Comparison of ENCODE assay signal across 37 mouse cellular contexts in the genomic region with DNA sequence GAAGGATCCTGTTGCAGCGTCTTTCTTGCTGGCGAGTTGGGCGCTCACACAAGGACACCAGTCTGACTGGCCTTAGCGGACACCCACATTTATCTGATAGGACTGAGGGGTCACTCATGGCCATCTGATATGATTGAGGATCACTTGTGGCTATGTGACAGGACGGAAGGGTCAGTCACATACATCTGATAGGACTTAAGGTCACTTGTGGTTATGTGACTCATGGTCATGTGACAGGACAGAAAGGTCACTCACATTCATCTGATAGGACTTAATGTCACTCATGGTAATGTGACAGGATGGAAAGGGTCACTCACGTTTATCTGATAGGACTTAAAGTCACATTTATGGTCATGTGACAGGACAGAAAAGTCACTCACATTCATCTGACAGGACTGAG. TPM values are rescaled to one million over a fixed set of nuclear protein-coding genes. Genes with fewer than 3 reads are reported as not detected.
"Had no signal": no experiment of that assay in that cellular context is flagged by ENCODE, and none has a peak within 500 bp of the region (broad histone marks: within the 10 kb centered on the region; RNA-seq: fewer than 3 reads in every experiment).

No protein-coding gene starts in this region.

- H3K36me3 ChIP-seq: heart, embryonic 10.5 days; heart, embryonic 12.5 days; hindbrain, embryonic 10.5 days; hindbrain, embryonic 12.5 days; intestine, embryonic 15.5 days; kidney, embryonic 15.5 days; limb, embryonic 13.5 days; limb, embryonic 15.5 days; liver, embryonic 12.5 days had no signal

- H3K4me3 ChIP-seq: heart, embryonic 10.5 days; heart, embryonic 12.5 days; hindbrain, embryonic 10.5 days; hindbrain, embryonic 12.5 days; intestine, embryonic 15.5 days; kidney, embryonic 15.5 days; limb, embryonic 13.5 days; limb, embryonic 15.5 days; liver, embryonic 12.5 days had no signal

- ATAC-seq: hindbrain, embryonic 16.5 days; inflammation-experienced regulatory T-cells, adult 6 months; intestine, embryonic 15.5 days; intestine, postnatal 0 days; liver, embryonic 12.5 days had no signal

- DNase-seq: gastrocnemius, postnatal 10 days; gastrocnemius, postnatal 25 days; heart, adult 18-20 months; heart, postnatal 4 days; kidney, postnatal 14 days; layer of hippocampus, adult 9-11 months; layer of hippocampus, postnatal 36 days; left cerebral cortex, postnatal 4 days; lung, adult 18-20 months had no signal

- H3K27me3 ChIP-seq: hindbrain, embryonic 12.5 days; intestine, embryonic 15.5 days; kidney, embryonic 15.5 days; limb, embryonic 13.5 days; limb, embryonic 15.5 days had no signal

- H3K9me3 ChIP-seq: heart, embryonic 10.5 days; hindbrain, embryonic 10.5 days; hindbrain, embryonic 12.5 days; intestine, embryonic 15.5 days; kidney, embryonic 15.5 days; limb, embryonic 13.5 days; limb, embryonic 15.5 days; liver, embryonic 12.5 days had no signal

- H3K9ac ChIP-seq: heart, embryonic 12.5 days; hindbrain, embryonic 12.5 days; hindbrain, embryonic 14.5 days; intestine, embryonic 15.5 days; kidney, embryonic 15.5 days; limb, embryonic 13.5 days; limb, embryonic 15.5 days; liver, embryonic 12.5 days; liver, embryonic 14.5 days had no signal

- H3K4me1 ChIP-seq: heart, embryonic 10.5 days; heart, embryonic 12.5 days; hindbrain, embryonic 10.5 days; hindbrain, embryonic 12.5 days; intestine, embryonic 15.5 days; kidney, embryonic 15.5 days; limb, embryonic 13.5 days; limb, embryonic 15.5 days had no signal

- H3K4me2 ChIP-seq: heart, embryonic 12.5 days; hindbrain, embryonic 12.5 days; hindbrain, embryonic 14.5 days; intestine, embryonic 15.5 days; kidney, embryonic 15.5 days; limb, embryonic 13.5 days; limb, embryonic 15.5 days; liver, embryonic 12.5 days had no signal

- H3K27ac ChIP-seq: heart, embryonic 10.5 days; hindbrain, embryonic 10.5 days; hindbrain, embryonic 12.5 days; hindbrain, embryonic 14.5 days; intestine, embryonic 15.5 days; kidney, embryonic 15.5 days; kidney, postnatal 0 days; limb, embryonic 13.5 days; limb, embryonic 15.5 days; liver, embryonic 12.5 days; liver, embryonic 14.5 days had no signal

RNA-seq across cellular contexts. Expression of gene Nppb, which starts 7.2 kb away (rescaled TPM):
- total RNA-seq: gastrocnemius, postnatal 10 days; gastrocnemius, postnatal 25 days; gastrocnemius, postnatal 4 days; granulocyte monocyte progenitor cell, adult 5-6 weeks; layer of hippocampus, adult 18-20 months; layer of hippocampus, adult 8-10 months; layer of hippocampus, postnatal 14 days; layer of hippocampus, postnatal 36 days; left cerebral cortex, adult 18-20 months; left cerebral cortex, adult 8-10 months; left cerebral cortex, postnatal 10 days; left cerebral cortex, postnatal 25 days; left cerebral cortex, postnatal 4 days; liver, adult 2 months had no signal
- polyA plus RNA-seq: hindbrain, embryonic 10.5 days; inflammation-experienced regulatory T-cells, adult 6 months; intestine, embryonic 15.5 days; intestine, postnatal 0 days; kidney, embryonic 15.5 days; kidney, postnatal 0 days; large intestine, adult 2 months; limb, embryonic 11.5 days; limb, embryonic 13.5 days; liver, adult 2 months; liver, embryonic 12.5 days; liver, embryonic 14.5 days; liver, embryonic 16.5 days had no signal

RNA-seq across cellular contexts. Expression of gene Nppa, which starts 22.1 kb away (rescaled TPM):
- total RNA-seq: gastrocnemius, postnatal 10 days; gastrocnemius, postnatal 25 days; gastrocnemius, postnatal 4 days; granulocyte monocyte progenitor cell, adult 5-6 weeks; layer of hippocampus, adult 18-20 months; layer of hippocampus, postnatal 36 days; liver, adult 2 months had no signal
- polyA plus RNA-seq: inflammation-experienced regulatory T-cells, adult 6 months; intestine, embryonic 15.5 days; kidney, postnatal 0 days; limb, embryonic 13.5 days; limb, embryonic 15.5 days; liver, adult 2 months; liver, embryonic 14.5 days; liver, embryonic 16.5 days had no signal
